Mouse (Mus musculus): ENCODE results near the gene Serpine2. TPM values are rescaled to one million over a fixed set of nuclear protein-coding genes. Genes with fewer than 3 reads are reported as not detected.

Serpine2 gene
- polyA plus RNA-seq, 1 experiment from 2014 or later, result 143 TPM

- 93% methylated on average over 3 of the region's 3 CpGs for WGBS
- Histone ChIP-seq H3K27me3 (ENCODE audit: low read depth, poor library complexity, severe bottlenecking) (no peaks in the 10 kb centered on the region), H3K27ac (no peak overlapping the region), H3K36me3 (peaks cover 21% of the 10 kb centered on the region), H3K9me3 (replicated peaks) (no peaks in the 10 kb centered on the region), H3K4me1 (peaks cover 28% of the 10 kb centered on the region), H3K4me3 (no peak overlapping the region)
- no peak for DNase-seq (ENCODE audit: low spot score)
Observed at GRCm38 (mm10) chr1:79853527-79853926, 7.5 kb downstream of the Serpine2 start.

GRCm38 (mm10) chr1:79850341-79850740 lies 10.6 kb downstream of the Serpine2 start:
- no peak for DNase-seq (ENCODE audit: low spot score)
- H3K27me3 ChIP-seq (ENCODE audit: low read depth, poor library complexity, severe bottlenecking), result no peaks in the 10 kb centered on the region
- peaks cover 32% of the 10 kb centered on the region for H3K36me3 ChIP-seq
- H3K9me3 ChIP-seq (replicated peaks), result no peaks in the 10 kb centered on the region
- H3K27ac ChIP-seq, result no peak overlapping the region
- H3K4me1 ChIP-seq, result peaks cover 10% of the 10 kb centered on the region
- WGBS, result 79% methylated on average over 10 of the region's 10 CpGs
- H3K4me3 ChIP-seq, result no peak overlapping the region

- Histone ChIP-seq H3K9me3 (replicated peaks) (no peaks in the 10 kb centered on the region), H3K36me3 (peaks cover 34% of the 10 kb centered on the region), H3K27me3 (ENCODE audit: low read depth, poor library complexity, severe bottlenecking) (no peaks in the 10 kb centered on the region), H3K4me1 (no peaks in the 10 kb centered on the region), H3K27ac (no peak overlapping the region), H3K4me3 (no peak overlapping the region)
- 86% methylated on average over 3 of the region's 3 CpGs for WGBS
- no peak for DNase-seq (ENCODE audit: low spot score)
Observed at GRCm38 (mm10) chr1:79848663-79849062, 12.3 kb downstream of the Serpine2 start.

- Histone ChIP-seq H3K27ac (no peak overlapping the region), H3K36me3 (peaks cover 37% of the 10 kb centered on the region), H3K27me3 (ENCODE audit: low read depth, poor library complexity, severe bottlenecking) (no peaks in the 10 kb centered on the region), H3K4me1 (no peaks in the 10 kb centered on the region), H3K4me3 (no peak overlapping the region), H3K9me3 (replicated peaks) (no peaks in the 10 kb centered on the region)
- no peak for DNase-seq (ENCODE audit: low spot score)
- WGBS, result 91% methylated on average over 2 of the region's 2 CpGs
Observed at GRCm38 (mm10) chr1:79846891-79847290, 14.1 kb downstream of the Serpine2 start.

- peaks cover 14% of the 10 kb centered on the region for H3K36me3 ChIP-seq
- DNase-seq (ENCODE audit: low spot score), result no peak
- H3K27me3 ChIP-seq (ENCODE audit: low read depth, poor library complexity, severe bottlenecking), result no peaks in the 10 kb centered on the region; the same call in 1 of the 2 replicates
- H3K9me3 ChIP-seq (replicated peaks), result no peaks in the 10 kb centered on the region
- 87% methylated on average over 16 of the region's 16 CpGs for WGBS
- H3K4me3 ChIP-seq, result no peak overlapping the region
- no peak overlapping the region for H3K27ac ChIP-seq
- peaks cover 9% of the 10 kb centered on the region; the same call in 1 of the 2 replicates for H3K4me1 ChIP-seq
Observed at GRCm38 (mm10) chr1:79832719-79833404, 28.1 kb downstream of the Serpine2 start.

GRCm38 (mm10) chr1:79823951-79824633 lies 36.9 kb downstream of the Serpine2 start:
- 77% methylated on average over 14 of the region's 14 CpGs for WGBS
- Histone ChIP-seq H3K27ac (no peak overlapping the region; the same call in 1 of the 2 replicates), H3K9me3 (replicated peaks) (no peaks in the 10 kb centered on the region), H3K27me3 (ENCODE audit: low read depth, poor library complexity, severe bottlenecking) (no peaks in the 10 kb centered on the region), H3K4me1 (peaks cover 29% of the 10 kb centered on the region), H3K4me3 (no peak overlapping the region), H3K36me3 (peaks cover 22% of the 10 kb centered on the region)
- DNase-seq (ENCODE audit: low spot score), result no peak

- H3K4me3 ChIP-seq, result no peak overlapping the region
Observed at GRCm38 (mm10) chr1:79822806-79823525, 38.0 kb downstream of the Serpine2 start.

GRCm38 (mm10) chr1:79819296-79819879 lies 41.6 kb downstream of the Serpine2 start:
- H3K27ac ChIP-seq, result no peak overlapping the region
- 94% methylated on average over 11 of the region's 11 CpGs for WGBS
- peaks cover 55% of the 10 kb centered on the region for H3K36me3 ChIP-seq
- no peaks in the 10 kb centered on the region for H3K27me3 ChIP-seq (ENCODE audit: low read depth, poor library complexity, severe bottlenecking)
- no peak for DNase-seq (ENCODE audit: low spot score)
- peaks cover 21% of the 10 kb centered on the region; the same call in 1 of the 2 replicates for H3K4me1 ChIP-seq
- no peak overlapping the region for H3K4me3 ChIP-seq
- H3K9me3 ChIP-seq (replicated peaks), result no peaks in the 10 kb centered on the region

More at GRCm38 (mm10) chr1:79822806-79823525, 38.0 kb downstream of the Serpine2 start:
- Histone ChIP-seq H3K9me3 (replicated peaks) (no peaks in the 10 kb centered on the region), H3K36me3 (peaks cover 29% of the 10 kb centered on the region), H3K27ac (no peak overlapping the region), H3K4me1 (peaks cover 29% of the 10 kb centered on the region), H3K27me3 (ENCODE audit: low read depth, poor library complexity, severe bottlenecking) (no peaks in the 10 kb centered on the region)
- no peak for DNase-seq (ENCODE audit: low spot score)
- 84% methylated on average over 13 of the region's 13 CpGs for WGBS

- Histone ChIP-seq H3K27me3 (ENCODE audit: low read depth, poor library complexity, severe bottlenecking) (no peaks in the 10 kb centered on the region), H3K36me3 (peaks cover 72% of the 10 kb centered on the region), H3K9me3 (replicated peaks) (no peaks in the 10 kb centered on the region), H3K4me3 (no peak overlapping the region), H3K4me1 (no peaks in the 10 kb centered on the region), H3K27ac (no peak overlapping the region)
- 87% methylated on average over 3 of the region's 3 CpGs for WGBS
- no peak for DNase-seq (ENCODE audit: low spot score)
Observed at GRCm38 (mm10) chr1:79815446-79815845, 45.5 kb downstream of the Serpine2 start.

- DNase-seq (ENCODE audit: low spot score), result no peak
- H3K27ac ChIP-seq, result no peak overlapping the region
- no peaks in the 10 kb centered on the region for H3K27me3 ChIP-seq (ENCODE audit: low read depth, poor library complexity, severe bottlenecking)
- H3K4me1 ChIP-seq, result no peaks in the 10 kb centered on the region
- 85% methylated on average over 3 of the region's 3 CpGs for WGBS
- peaks cover 64% of the 10 kb centered on the region for H3K36me3 ChIP-seq
- no peak overlapping the region for H3K4me3 ChIP-seq
- H3K9me3 ChIP-seq (replicated peaks), result no peaks in the 10 kb centered on the region
Observed at GRCm38 (mm10) chr1:79809447-79809846, 51.5 kb downstream of the Serpine2 start.

GRCm38 (mm10) chr1:79806865-79807264 lies 54.1 kb downstream of the Serpine2 start:
- H3K9me3 ChIP-seq (replicated peaks), result no peaks in the 10 kb centered on the region
- WGBS, result 89% methylated on average over 5 of the region's 5 CpGs
- no peaks in the 10 kb centered on the region for H3K4me1 ChIP-seq
- H3K27me3 ChIP-seq (ENCODE audit: low read depth, poor library complexity, severe bottlenecking), result no peaks in the 10 kb centered on the region
- H3K4me3 ChIP-seq, result no peak overlapping the region
- no peak overlapping the region for H3K27ac ChIP-seq
- peaks cover 64% of the 10 kb centered on the region for H3K36me3 ChIP-seq
- DNase-seq (ENCODE audit: low spot score), result no peak

GRCm38 (mm10) chr1:79803614-79804013 lies 57.4 kb downstream of the Serpine2 start:
- Histone ChIP-seq H3K9me3 (replicated peaks) (no peaks in the 10 kb centered on the region), H3K36me3 (peaks cover 78% of the 10 kb centered on the region), H3K4me3 (no peak overlapping the region), H3K4me1 (no peaks in the 10 kb centered on the region), H3K27ac (no peak overlapping the region), H3K27me3 (ENCODE audit: low read depth, poor library complexity, severe bottlenecking) (no peaks in the 10 kb centered on the region)
- WGBS, result 90% methylated on average over 7 of the region's 7 CpGs
- no peak for DNase-seq (ENCODE audit: low spot score)
